Mouse (Mus musculus): ENCODE measurements around the gene Igsf3. TPM values are rescaled to one million over a fixed set of nuclear protein-coding genes. Genes with fewer than 3 reads are reported as not detected.
A peak's percentile ranks its signal among the peaks of the same experiment; 100 is the strongest.

Gene Igsf3
- polyA plus RNA-seq, 1 experiment from 2014 or later, result 79.1 TPM

DNA sequence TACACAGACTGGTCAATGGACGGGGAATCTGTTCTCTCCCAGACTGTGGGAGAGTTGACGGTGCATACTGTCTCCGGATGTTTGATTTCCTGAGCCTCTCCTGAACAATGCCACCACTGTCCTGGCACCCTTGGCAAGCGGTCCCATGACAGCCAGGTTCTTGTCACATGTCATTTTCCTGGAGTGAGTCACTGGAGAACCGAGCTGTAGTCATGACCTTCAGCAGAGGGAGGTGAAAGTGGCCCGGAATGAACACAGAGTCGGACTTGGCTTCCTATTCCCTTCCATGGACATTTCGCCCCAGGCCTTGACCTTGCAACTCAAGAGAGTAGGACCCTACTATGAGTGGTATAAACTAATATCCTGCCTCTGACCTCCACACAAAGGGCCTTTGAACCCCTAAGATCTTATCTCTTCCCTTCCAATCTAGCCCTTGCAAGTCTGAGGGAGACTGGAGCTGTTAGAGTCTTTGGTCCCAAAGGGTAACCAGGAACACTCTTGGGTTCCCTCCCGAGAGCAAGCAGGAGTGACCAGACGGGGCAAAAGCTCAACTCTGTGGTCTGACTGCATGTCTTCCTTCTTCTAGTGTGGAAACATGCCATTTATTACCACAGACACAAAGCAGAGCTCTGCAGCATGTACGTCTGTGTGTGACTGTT is 123.6 kb downstream of the Igsf3 start:
- H3K4me3 ChIP-seq (replicated peaks), result no peak overlapping the region
- no peaks in the 10 kb centered on the region for H3K9me3 ChIP-seq
- peaks cover 4% of the 10 kb centered on the region; the same call in 1 of the 2 replicates for H3K4me1 ChIP-seq (replicated peaks)
- ATAC-seq, result no peak
- WGBS, result 87% methylated on average over 11 of the region's 11 CpGs
- H3K27ac ChIP-seq, result no peak overlapping the region
- H3K36me3 ChIP-seq, result no peaks in the 10 kb centered on the region
- H3K4me2 ChIP-seq (replicated peaks), result no peak overlapping the region
- H3K9ac ChIP-seq (replicated peaks), result no peak overlapping the region
- 0 out of 2 replicates have a peak, but pooled peaks cover 4% of the 10 kb centered on the region for H3K27me3 ChIP-seq

DNA sequence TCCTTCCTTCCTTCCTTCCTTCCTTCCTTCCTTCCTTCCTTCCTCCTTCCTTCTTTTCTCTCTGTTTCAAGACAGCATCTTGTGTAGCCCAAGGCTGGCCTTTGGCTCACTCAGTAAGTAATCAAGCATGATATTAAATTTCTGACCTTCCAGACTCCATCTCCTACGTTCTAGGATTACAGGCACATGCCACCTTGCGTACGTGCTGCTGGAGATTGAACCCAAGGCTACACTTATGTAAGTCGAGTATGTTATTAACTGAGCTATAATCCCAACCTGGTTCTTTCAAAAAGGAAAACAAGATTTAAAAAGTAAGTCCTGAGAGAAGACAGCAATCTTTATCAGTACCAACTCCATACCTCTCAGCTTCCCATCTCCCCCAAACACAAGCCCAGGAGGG is 124.7 kb downstream of the Igsf3 start:
- peaks cover 13% of the 10 kb centered on the region; the same call in 1 of the 2 replicates for H3K4me1 ChIP-seq (replicated peaks)
- H3K9me3 ChIP-seq, result no peaks in the 10 kb centered on the region
- no peak overlapping the region for H3K9ac ChIP-seq (replicated peaks)
- H3K4me2 ChIP-seq (replicated peaks), result no peak overlapping the region
- H3K27me3 ChIP-seq, result 0 out of 2 replicates have a peak, but pooled peaks cover 2% of the 10 kb centered on the region
- H3K27ac ChIP-seq, result no peak overlapping the region
- no peak for ATAC-seq
- no peaks in the 10 kb centered on the region for H3K36me3 ChIP-seq
- WGBS, result 73% methylated on average over 4 of the region's 4 CpGs
- no peak overlapping the region for H3K4me3 ChIP-seq (replicated peaks)

DNA sequence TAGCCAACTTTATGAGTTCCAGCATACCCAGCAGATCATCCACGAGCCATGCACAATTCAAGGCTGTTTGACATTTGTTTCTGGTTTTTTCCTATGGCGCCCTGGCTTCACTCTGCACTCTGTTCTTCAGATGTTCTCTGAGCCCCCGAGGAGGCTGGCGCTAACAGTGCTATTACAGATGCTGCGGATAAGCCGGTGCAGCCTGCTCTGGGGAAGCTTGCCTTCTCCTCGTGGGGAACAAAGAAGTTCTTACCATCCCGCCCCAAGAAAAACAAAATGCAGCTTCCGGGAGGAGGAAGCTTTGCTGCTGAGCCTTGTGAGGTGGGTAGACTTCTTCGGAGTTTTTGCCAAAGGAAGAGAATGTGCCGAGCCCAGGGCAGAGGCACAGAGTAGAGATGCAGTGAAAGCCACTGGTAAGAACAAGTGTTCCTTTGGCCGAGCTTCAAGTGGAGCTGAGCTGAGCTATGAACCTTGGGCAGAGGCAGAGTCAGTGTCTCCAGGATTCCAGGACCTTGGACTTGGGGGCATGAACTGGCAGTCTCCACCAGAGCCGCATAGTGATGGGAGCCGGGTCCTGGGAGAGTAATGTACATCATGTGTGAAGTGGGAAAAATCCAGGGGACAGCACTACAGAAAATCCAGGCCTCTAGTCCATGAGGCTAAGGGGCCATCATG is 125.3 kb downstream of the Igsf3 start:
- H3K4me3 ChIP-seq (replicated peaks), result no peak overlapping the region
- WGBS, result 38% methylated on average over 14 of the region's 14 CpGs
- H3K36me3 ChIP-seq, result no peaks in the 10 kb centered on the region
- no peaks in the 10 kb centered on the region for H3K9me3 ChIP-seq
- H3K27me3 ChIP-seq, result no peaks in the 10 kb centered on the region
- no peak overlapping the region for H3K4me2 ChIP-seq (replicated peaks)
- no peak for ATAC-seq
- no peak overlapping the region for H3K27ac ChIP-seq
- H3K4me1 ChIP-seq (replicated peaks), result peaks cover 15% of the 10 kb centered on the region; the same call in 1 of the 2 replicates
- H3K9ac ChIP-seq (replicated peaks), result no peak overlapping the region

DNA sequence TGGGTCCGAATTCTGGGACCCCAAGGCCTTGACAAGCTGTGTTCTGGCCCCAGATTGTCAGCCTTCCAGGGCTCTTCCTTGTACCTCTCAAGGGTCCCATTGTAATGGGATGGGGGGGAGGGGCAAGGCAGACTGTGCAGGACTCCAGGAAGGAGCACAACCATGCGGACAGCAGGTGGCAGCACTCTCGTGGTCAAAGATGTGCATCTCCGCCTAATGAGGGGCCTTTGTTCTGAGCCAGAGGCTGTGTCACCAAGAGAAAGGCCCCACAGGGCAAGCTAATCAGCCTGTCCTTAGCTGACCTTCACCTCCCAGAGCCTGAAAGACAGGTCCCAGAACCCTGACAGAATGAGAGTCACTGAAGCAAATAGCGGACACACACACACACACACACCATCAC is 129.3 kb downstream of the Igsf3 start:
- Histone ChIP-seq H3K4me2 (replicated peaks) (no peak overlapping the region), H3K4me3 (replicated peaks) (no peak overlapping the region), H3K27me3 (no peaks in the 10 kb centered on the region), H3K9ac (replicated peaks) (no peak overlapping the region), H3K36me3 (no peaks in the 10 kb centered on the region), H3K27ac (no peak overlapping the region), H3K9me3 (no peaks in the 10 kb centered on the region), H3K4me1 (replicated peaks) (peaks cover 15% of the 10 kb centered on the region; the same call in 1 of the 2 replicates)
- ATAC-seq, result peak; percentile 92
- WGBS, result 24% methylated on average over 5 of the region's 5 CpGs

DNA sequence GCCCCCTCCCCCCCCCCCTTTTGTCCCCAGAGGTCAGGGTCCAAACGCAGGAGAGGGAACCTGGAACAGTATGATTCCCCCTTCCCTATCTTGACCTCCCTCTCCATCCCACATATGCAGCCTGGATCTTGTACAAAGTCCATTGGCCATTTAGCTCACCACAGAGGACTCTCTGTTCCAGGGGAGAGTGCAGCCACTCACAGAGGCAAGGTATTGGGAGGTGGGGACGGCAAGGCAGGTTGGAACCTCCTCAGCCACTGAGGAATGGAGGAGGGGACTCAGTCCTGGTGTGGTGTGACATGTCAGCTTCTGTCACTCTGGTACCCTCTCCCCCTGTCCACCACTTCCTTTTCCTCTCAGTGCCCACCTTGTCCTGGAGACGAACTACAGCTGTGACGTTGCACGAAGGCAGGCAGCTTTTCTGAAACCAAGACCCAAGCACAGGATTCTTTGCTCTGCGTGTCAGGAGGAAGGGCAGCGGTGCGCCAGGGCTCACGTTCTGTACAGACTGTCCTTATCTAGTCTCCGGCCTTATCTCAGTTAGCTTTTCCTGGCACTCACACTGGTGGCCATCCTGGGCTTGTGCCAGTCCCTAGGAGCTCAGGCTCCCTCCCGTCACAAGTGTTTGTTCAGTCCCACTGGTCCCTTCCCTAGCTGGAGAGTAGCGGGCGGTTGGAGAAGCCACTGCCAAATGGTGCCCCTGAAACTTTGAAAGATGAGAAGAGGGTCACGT is 130.3 kb downstream of the Igsf3 start:
- H3K27ac ChIP-seq, result no peak overlapping the region

DNA sequence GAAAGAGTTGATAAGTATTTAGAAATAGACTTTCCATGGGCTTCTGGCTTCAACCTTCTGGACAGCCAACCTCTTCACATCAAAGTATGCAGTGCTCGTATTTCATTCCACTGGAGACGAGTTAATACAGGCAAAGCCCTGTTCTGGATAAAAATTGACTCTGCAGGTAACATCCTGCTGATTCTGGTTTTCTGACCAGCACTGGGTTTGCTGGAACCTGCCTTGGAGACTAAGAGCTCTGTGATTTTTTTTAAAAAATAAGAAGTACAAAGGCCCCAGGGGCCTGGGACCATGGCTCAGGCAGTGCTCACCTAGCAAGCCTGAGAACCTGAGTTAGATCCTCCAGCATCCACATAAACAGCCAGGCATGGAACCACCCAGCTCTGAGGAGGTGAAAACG is 130.9 kb downstream of the Igsf3 start:
- ATAC-seq, result no peak
- H3K9ac ChIP-seq (replicated peaks), result no peak overlapping the region
- WGBS, result 80% methylated on average over 3 of the region's 3 CpGs
- peaks cover 11% of the 10 kb centered on the region; the same call in 1 of the 2 replicates for H3K4me1 ChIP-seq (replicated peaks)
- no peak overlapping the region for H3K4me2 ChIP-seq (replicated peaks)
- H3K27ac ChIP-seq, result no peak overlapping the region
- no peak overlapping the region for H3K4me3 ChIP-seq (replicated peaks)
- H3K36me3 ChIP-seq, result no peaks in the 10 kb centered on the region
- H3K27me3 ChIP-seq, result no peaks in the 10 kb centered on the region
- peaks cover 5% of the 10 kb centered on the region; the same call in 1 of the 2 replicates for H3K9me3 ChIP-seq

More for the DNA sequence above, 130.3 kb downstream of the Igsf3 start:
- Histone ChIP-seq H3K36me3 (no peaks in the 10 kb centered on the region), H3K4me3 (replicated peaks) (no peak overlapping the region), H3K27me3 (no peaks in the 10 kb centered on the region), H3K9me3 (peaks cover 5% of the 10 kb centered on the region; the same call in 1 of the 2 replicates), H3K4me2 (replicated peaks) (no peak overlapping the region), H3K4me1 (replicated peaks) (peaks cover 13% of the 10 kb centered on the region; the same call in 1 of the 2 replicates), H3K9ac (replicated peaks) (no peak overlapping the region)
- no peak for ATAC-seq
- 71% methylated on average over 14 of the region's 14 CpGs for WGBS

DNA sequence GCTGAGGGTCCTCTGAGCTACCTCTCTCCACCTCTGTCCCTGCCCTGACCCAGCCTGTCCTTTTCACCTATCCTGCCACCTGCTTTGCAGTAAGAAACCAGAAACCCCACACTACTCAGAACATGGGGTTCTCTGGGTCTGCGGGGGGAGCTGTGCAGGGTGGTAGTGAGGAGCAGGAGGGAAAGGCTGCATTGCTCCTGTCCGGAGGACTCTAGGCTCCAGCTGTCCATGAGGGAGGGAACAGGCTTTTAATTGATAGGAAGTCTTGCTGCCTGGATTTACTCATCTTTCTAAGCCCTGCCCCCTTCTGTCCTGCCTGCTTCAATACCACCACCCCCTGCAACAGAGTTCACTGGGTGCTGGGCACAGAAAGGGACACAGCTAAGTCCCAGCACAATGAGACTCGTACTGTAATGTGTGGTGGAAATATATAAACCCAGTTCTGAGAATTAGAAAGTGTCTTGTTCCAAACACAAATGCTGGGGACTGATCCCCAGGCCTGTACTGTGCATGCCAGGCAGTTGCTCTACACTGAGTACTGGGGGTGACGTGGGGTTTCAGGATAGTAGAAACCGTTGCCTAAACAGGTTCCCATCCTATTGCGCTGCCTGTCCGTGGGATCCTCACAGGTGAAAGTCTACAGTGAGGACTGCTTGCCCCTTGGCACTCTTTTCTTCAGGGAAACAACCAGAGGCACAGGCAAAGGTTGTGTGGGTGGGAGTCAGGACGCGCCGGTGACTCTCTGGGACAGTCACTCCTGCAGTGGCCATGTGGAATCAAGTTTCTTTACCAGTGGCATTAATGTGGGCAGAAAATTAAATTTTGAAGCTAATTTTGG is 133.0 kb downstream of the Igsf3 start:
- Histone ChIP-seq H3K27me3 (no peaks in the 10 kb centered on the region), H3K9me3 (peaks cover 5% of the 10 kb centered on the region; the same call in 1 of the 2 replicates), H3K4me3 (replicated peaks) (no peak overlapping the region), H3K9ac (replicated peaks) (no peak overlapping the region), H3K36me3 (no peaks in the 10 kb centered on the region), H3K27ac (no peak overlapping the region), H3K4me2 (replicated peaks) (no peak overlapping the region), H3K4me1 (replicated peaks) (peaks cover 22% of the 10 kb centered on the region)
- ATAC-seq, result no peak
- 88% methylated on average over 10 of the region's 10 CpGs for WGBS

DNA sequence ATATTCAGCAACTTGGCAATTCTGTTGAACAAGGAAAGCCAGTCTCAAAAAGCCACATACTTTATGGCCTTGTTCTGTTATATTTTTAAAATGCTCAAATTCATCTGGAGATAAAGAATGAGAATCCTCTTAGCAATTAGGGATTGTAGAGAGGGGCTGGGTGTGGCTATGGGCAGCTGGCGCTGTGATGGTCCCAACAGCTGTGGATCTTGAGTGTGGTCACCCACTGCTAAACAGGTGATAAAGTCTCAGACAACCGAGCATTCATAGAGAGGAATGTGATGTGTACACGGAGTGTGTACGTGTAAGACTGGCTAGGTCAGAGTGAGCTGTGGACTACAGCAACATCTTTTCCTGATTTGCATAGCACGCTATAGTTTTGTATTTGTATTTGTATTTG is 133.7 kb downstream of the Igsf3 start:
- ATAC-seq, result no peak
- Histone ChIP-seq H3K27me3 (no peaks in the 10 kb centered on the region), H3K9me3 (peaks cover 5% of the 10 kb centered on the region; the same call in 1 of the 2 replicates), H3K27ac (no peak overlapping the region), H3K4me3 (replicated peaks) (no peak overlapping the region), H3K9ac (replicated peaks) (no peak overlapping the region), H3K36me3 (no peaks in the 10 kb centered on the region), H3K4me2 (replicated peaks) (no peak overlapping the region), H3K4me1 (replicated peaks) (peaks cover 22% of the 10 kb centered on the region)
- 95% methylated on average over 5 of the region's 5 CpGs for WGBS

Other genes with a start within 250 kb of the Igsf3 start
- gene Cd2, start 89.1 kb upstream of the Igsf3 start, polyA plus RNA-seq (2015; fragmentation: Nextera tagmentation; extraction: Ambion mirVana), result 0.13 TPM in 1 of 2 replicates, not detected in the other
- 37.8 and 40.6 TPM in 2 replicates for gene Atp1a1, start 227.6 kb downstream of the Igsf3 start, polyA plus RNA-seq (2015; fragmentation: Nextera tagmentation; extraction: Ambion mirVana)